Mouse (Mus musculus) heart, postnatal 0 days (tissue): ENCODE data around the gene Stt3b.
"Not testable (repeated sequence)": the region's sequence is repeated elsewhere in the genome, so short reads cannot be mapped to it uniquely, and the experiment has no call there.

Experiments used
- CTCF ChIP-seq: IDR thresholded peaks from 2 replicates; pipeline ENCODE4 v1.5.1; 2016; ENCODE audit warnings: antibody characterized with exemption, control low read depth, low read depth
- EP300 ChIP-seq: IDR thresholded peaks from 2 replicates; pipeline ENCODE4 v1.6.1; 2016; ENCODE audit warnings: antibody characterized with exemption, low read depth

GRCm38 (mm10) chr9:115272451-115272850 is 37.8 kb downstream of the Stt3b start:
- not testable (repeated sequence) for TF ChIP-seq CTCF, EP300
